Mouse (Mus musculus) kidney, embryonic 16.5 days (tissue): ENCODE measurements around the gene Pik3c2g. TPM values are rescaled to one million over a fixed set of nuclear protein-coding genes. Genes with fewer than 3 reads are reported as not detected.

Experiments
- ATAC-seq: fragments of 200-750 bp; cut with Nextera tagmentation; 2 replicates; pipeline ENCODE4 v1.8.0; 2017; ENCODE audit warnings: moderate TSS enrichment; ENCODE audit not compliant: low FRiP score, low TSS enrichment
- H3K27ac ChIP-seq: fragments of 300-500 bp; sonication (generic); 2 replicates; pipeline ENCODE4 v1.5.1; 2014; ENCODE audit warnings: low read length
- H3K27me3 ChIP-seq: fragments of 300-500 bp; sonication (generic); 2 replicates; pipeline ENCODE4 v1.6.1; 2014; ENCODE audit warnings: low read length, control low read depth, mixed read lengths; ENCODE audit not compliant: insufficient read depth
- H3K36me3 ChIP-seq: fragments of 300-500 bp; sonication (generic); 2 replicates; pipeline ENCODE4 v1.6.1; 2014; ENCODE audit warnings: low read length, control low read depth, mixed read lengths; ENCODE audit not compliant: insufficient read depth
- H3K4me1 ChIP-seq: fragments of 300-500 bp; sonication (generic); 2 replicates; pipeline ENCODE4 v1.6.1; 2014; ENCODE audit warnings: low read length, control low read depth, mixed read lengths; ENCODE audit not compliant: insufficient read depth
- H3K4me2 ChIP-seq: fragments of 300-500 bp; sonication (generic); replicated peaks from 2 replicates; pipeline ENCODE4 v1.6.1; 2014; ENCODE audit warnings: low read depth, low read length
- H3K4me3 ChIP-seq: fragments of 300-500 bp; sonication (generic); 2 replicates; pipeline ENCODE4 v1.5.1; 2014; ENCODE audit warnings: mild to moderate bottlenecking, low read length
- H3K9ac ChIP-seq: fragments of 300-500 bp; sonication (generic); replicated peaks from 2 replicates; pipeline ENCODE4 v1.6.1; 2014; ENCODE audit warnings: low read length
- H3K9me3 ChIP-seq: fragments of 300-500 bp; sonication (generic); 2 replicates; pipeline ENCODE4 v1.6.1; 2016; ENCODE audit warnings: low read length, control low read depth
- WGBS: fragments of 180-500 bp; shearing (Covaris S2); extraction: QIAGEN DNeasy Blood & Tissue Kit; methylation state at CpG from one replicate; pipeline ENCODE4 v1.1.7; 2014; 5-methylcytosine and 5-hydroxymethylcytosine counted together
- polyA plus RNA-seq: library from polyadenylated mRNA; unstranded; fragments of >200 nt; fragmentation: Nextera tagmentation; extraction: Ambion mirVana; gene quantifications from 2 replicates; pipeline ENCODE4 v1.2.1, GENCODE M21; 2015

The Pik3c2g gene
- polyA plus RNA-seq, 1 experiment from 2014 or later = 0.29 TPM

DNA sequence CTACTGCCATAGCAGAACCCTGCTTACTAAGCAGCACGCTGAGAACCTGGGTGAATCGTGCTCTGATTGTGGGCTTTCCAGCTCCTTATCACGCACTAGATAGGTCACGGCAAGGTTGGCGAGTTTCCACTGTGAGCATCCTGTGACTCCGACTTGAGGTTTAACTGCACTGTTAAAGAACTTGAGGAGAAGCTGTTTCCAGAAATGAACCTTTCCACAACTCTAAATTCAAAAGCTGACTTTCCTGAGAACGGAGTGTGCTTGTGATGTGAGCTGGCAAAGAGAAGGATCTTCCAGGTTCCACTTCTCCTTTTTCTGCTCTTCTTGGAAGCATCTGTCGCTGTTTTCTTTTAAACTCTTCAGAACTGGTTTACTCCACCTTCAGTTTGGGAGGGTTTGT, 170.9 kb downstream of the Pik3c2g start:
- no peaks in the 10 kb centered on the region for H3K4me1 ChIP-seq
- WGBS = 84% methylated on average over 8 of the region's 8 CpGs
- no peaks in the 10 kb centered on the region for H3K27me3 ChIP-seq
- no peak overlapping the region for H3K4me2 ChIP-seq
- no peak for ATAC-seq
- no peak overlapping the region for H3K9ac ChIP-seq
- no peaks in the 10 kb centered on the region for H3K9me3 ChIP-seq
- no peaks in the 10 kb centered on the region for H3K36me3 ChIP-seq
- H3K27ac ChIP-seq = no peak overlapping the region
- no peak overlapping the region for H3K4me3 ChIP-seq

GRCm38 (mm10) chr6:139760978-139761377, 174.0 kb downstream of the Pik3c2g start:
- H3K4me3 ChIP-seq = no peak overlapping the region
- H3K9me3 ChIP-seq = no peaks in the 10 kb centered on the region
- WGBS = 58% methylated on average over 4 of the region's 4 CpGs
- no peak overlapping the region for H3K27ac ChIP-seq
- H3K27me3 ChIP-seq = no peaks in the 10 kb centered on the region
- no peaks in the 10 kb centered on the region for H3K4me1 ChIP-seq
- H3K4me2 ChIP-seq = no peak overlapping the region
- no peak overlapping the region for H3K9ac ChIP-seq
- no peaks in the 10 kb centered on the region for H3K36me3 ChIP-seq
- ATAC-seq = no peak

DNA sequence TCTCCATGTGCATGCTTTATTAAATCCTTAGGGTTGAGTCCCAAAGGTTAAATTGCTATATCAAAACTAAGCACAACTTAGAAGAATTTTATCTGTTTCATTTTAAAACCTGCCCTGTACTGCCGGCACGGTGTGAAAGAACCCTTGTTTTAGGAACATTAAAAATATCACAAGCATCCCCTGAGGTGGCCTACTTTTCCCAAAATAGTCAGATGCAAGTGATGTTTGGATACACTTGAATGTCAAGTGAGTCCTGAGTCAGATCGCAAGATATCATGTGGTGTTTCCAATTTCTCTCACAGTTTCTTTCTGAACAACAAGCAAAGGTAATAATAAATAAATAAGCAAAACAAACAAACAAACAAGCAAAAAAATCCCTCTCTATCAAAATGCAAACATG, 177.4 kb downstream of the Pik3c2g start:
- 91% methylated on average over 3 of the region's 3 CpGs for WGBS
- no peaks in the 10 kb centered on the region for H3K4me1 ChIP-seq
- no peaks in the 10 kb centered on the region for H3K36me3 ChIP-seq
- H3K4me3 ChIP-seq = no peak overlapping the region
- H3K9ac ChIP-seq = no peak overlapping the region
- no peak overlapping the region for H3K4me2 ChIP-seq
- no peaks in the 10 kb centered on the region for H3K9me3 ChIP-seq
- no peak for ATAC-seq
- H3K27ac ChIP-seq = no peak overlapping the region
- H3K27me3 ChIP-seq = no peaks in the 10 kb centered on the region

DNA sequence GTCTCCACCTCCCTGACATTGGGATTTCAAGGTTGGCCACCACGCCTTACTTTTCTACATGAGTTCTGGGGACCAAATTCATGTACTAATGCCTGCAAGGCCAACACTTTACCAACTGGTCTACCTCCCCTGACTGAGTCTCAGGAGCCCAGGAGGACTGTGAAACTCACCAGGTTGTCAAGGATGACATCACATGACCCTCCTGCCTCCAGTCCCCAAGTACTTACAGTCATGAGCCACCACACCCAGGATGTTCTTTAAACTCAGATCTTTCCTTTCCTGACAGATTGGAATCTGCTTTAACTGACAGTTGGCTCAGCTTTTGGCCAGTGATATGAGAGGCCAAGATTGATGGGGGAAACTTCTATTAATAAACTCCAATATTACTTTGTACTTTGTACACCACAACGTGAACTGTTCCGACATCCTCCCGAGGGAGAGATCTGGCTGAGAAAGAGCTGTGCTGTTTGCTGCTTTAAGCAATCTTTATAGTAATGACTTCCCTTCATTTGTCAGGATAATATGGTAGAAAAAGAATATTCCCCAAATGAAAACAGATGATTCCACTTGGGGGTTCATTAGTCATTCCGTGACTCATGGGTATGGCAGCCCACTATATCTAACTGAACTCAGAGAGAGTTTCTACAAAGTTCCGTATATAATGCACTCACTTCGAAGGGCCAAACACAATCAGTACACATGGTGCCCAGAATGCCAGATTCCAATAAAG, 182.9 kb downstream of the Pik3c2g start:
- Histone ChIP-seq H3K9me3 (no peaks in the 10 kb centered on the region), H3K27me3 (no peaks in the 10 kb centered on the region), H3K9ac (no peak overlapping the region), H3K4me3 (no peak overlapping the region), H3K4me1 (no peaks in the 10 kb centered on the region), H3K27ac (no peak overlapping the region), H3K4me2 (no peak overlapping the region), H3K36me3 (no peaks in the 10 kb centered on the region)
- WGBS = 87% methylated on average over 7 of the region's 7 CpGs
- ATAC-seq = no peak

- no peaks in the 10 kb centered on the region for H3K27me3 ChIP-seq
- no peak overlapping the region for H3K27ac ChIP-seq
- no peak for ATAC-seq
- no peak overlapping the region for H3K9ac ChIP-seq
- no peaks in the 10 kb centered on the region for H3K36me3 ChIP-seq
- no peaks in the 10 kb centered on the region for H3K9me3 ChIP-seq
- no peaks in the 10 kb centered on the region for H3K4me1 ChIP-seq
- 50% methylated on average over 3 of the region's 3 CpGs for WGBS
- H3K4me2 ChIP-seq = no peak overlapping the region
- H3K4me3 ChIP-seq = no peak overlapping the region
Measured at GRCm38 (mm10) chr6:139770535-139770934, 183.5 kb downstream of the Pik3c2g start.

DNA sequence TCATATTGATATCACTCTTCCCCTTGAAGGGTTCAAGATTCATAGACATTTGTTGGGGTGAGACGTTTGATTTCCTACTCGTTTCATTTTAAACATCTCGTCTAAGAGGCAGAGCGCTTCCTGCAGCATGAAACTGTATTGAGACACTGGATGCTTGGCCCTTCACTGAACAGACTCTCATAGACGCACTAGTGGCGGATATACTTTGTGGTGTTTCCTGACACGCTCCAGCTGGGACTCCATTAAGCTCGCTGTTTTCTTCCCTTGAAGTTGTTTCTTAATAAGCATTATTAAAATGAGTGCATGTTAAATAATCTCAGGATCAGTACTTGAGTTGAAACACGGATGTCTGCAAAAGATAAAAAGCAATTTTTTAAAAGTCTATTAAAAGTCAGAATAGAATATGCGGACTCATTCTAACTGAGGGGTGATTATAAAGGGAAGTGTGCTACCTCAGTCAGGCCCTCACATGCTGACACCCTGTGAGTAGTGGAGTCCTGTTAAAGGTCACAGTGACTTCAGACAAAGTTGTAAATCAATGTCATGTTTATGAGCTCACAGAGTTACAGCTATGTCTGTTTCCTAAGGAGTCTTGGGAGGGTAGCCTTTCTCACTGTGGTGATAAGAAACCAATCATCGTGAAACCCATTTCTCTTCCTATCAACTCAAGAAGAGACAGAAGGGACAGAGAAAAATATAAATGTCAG, 190.7 kb downstream of the Pik3c2g start:
- Histone ChIP-seq H3K27me3 (no peaks in the 10 kb centered on the region), H3K4me3 (no peak overlapping the region), H3K9me3 (no peaks in the 10 kb centered on the region), H3K4me1 (peaks cover 12% of the 10 kb centered on the region), H3K9ac (no peak overlapping the region), H3K36me3 (no peaks in the 10 kb centered on the region), H3K4me2 (0 out of 2 replicates have a peak overlapping the region, but pooled peaks have one; percentile 12), H3K27ac (no peak overlapping the region)
- peak; percentile 84 for ATAC-seq
- 28% methylated on average over 11 of the region's 11 CpGs for WGBS

DNA sequence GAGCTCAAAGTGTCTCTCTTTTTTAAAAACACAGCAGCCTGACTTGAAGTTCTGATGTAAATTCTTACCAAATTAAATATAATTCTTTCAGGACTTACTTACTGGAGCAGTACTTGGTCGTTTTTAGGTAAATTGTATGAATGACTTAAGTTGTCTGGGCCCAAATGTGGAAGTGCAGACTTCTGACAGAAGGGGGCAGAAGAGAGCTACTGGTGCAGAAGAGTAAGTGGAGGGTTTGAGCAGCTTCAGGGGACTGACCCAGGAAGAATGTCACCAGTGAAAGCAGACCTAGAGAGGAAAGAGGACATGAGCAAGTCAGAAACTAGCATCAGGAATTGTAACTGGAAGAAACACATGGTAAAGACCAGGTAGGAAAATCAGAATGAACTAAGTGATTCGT, 193.0 kb downstream of the Pik3c2g start:
- no peak overlapping the region for H3K4me2 ChIP-seq
- no peaks in the 10 kb centered on the region for H3K27me3 ChIP-seq
- no peaks in the 10 kb centered on the region for H3K36me3 ChIP-seq
- no peaks in the 10 kb centered on the region for H3K9me3 ChIP-seq
- no peak for ATAC-seq
- H3K9ac ChIP-seq = no peak overlapping the region
- WGBS = 67% methylated on average over 2 of the region's 2 CpGs
- no peak overlapping the region for H3K27ac ChIP-seq
- H3K4me3 ChIP-seq = no peak overlapping the region
- H3K4me1 ChIP-seq = peaks cover 12% of the 10 kb centered on the region

- no peak overlapping the region for H3K4me2 ChIP-seq
- no peaks in the 10 kb centered on the region for H3K9me3 ChIP-seq
- H3K4me3 ChIP-seq = no peak overlapping the region
- no peak for ATAC-seq
- no peaks in the 10 kb centered on the region for H3K27me3 ChIP-seq
- H3K36me3 ChIP-seq = no peaks in the 10 kb centered on the region
- WGBS = 49% methylated on average over 4 of the region's 4 CpGs
- H3K4me1 ChIP-seq = no peaks in the 10 kb centered on the region
- no peak overlapping the region for H3K9ac ChIP-seq
- no peak overlapping the region for H3K27ac ChIP-seq
Measured at GRCm38 (mm10) chr6:139789479-139789878, 202.5 kb downstream of the Pik3c2g start.

GRCm38 (mm10) chr6:139799541-139800226, 212.7 kb downstream of the Pik3c2g start:
- H3K36me3 ChIP-seq = no peaks in the 10 kb centered on the region
- WGBS = 87% methylated on average over 8 of the region's 8 CpGs
- H3K4me3 ChIP-seq = no peak overlapping the region
- ATAC-seq = no peak
- no peak overlapping the region for H3K4me2 ChIP-seq
- H3K9me3 ChIP-seq = no peaks in the 10 kb centered on the region
- no peak overlapping the region for H3K27ac ChIP-seq
- H3K27me3 ChIP-seq = no peaks in the 10 kb centered on the region
- H3K4me1 ChIP-seq = no peaks in the 10 kb centered on the region
- H3K9ac ChIP-seq = no peak overlapping the region

GRCm38 (mm10) chr6:139821916-139822315, 234.9 kb downstream of the Pik3c2g start:
- Histone ChIP-seq H3K9me3 (no peaks in the 10 kb centered on the region), H3K27ac (no peak overlapping the region), H3K9ac (no peak overlapping the region), H3K4me3 (no peak overlapping the region), H3K4me2 (no peak overlapping the region), H3K4me1 (no peaks in the 10 kb centered on the region), H3K27me3 (no peaks in the 10 kb centered on the region), H3K36me3 (no peaks in the 10 kb centered on the region)
- WGBS = 58% methylated on average over 8 of the region's 8 CpGs
- no peak for ATAC-seq
